Mouse (Mus musculus): Measurements from ENCODE around the gene Irak1bp1.

The Irak1bp1 gene

DNA sequence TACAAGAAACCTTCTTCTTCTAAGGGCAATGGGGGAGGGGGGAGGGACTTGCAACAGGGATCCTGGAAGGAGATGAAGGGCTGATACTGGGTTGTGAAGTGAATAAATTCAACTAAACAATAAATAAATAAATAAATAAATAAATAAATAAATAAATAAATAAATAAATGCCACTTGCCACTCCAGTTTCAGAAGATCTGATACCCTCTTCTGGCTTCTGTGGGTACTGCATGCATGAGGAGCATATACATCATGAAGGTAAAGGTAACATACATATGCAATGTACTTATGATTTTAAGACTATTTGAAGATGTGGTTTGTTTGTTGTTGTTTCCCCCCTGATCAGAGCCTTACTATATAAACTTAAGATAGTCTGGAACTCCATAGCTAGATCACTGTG is 54.8 kb downstream of the Irak1bp1 start:
- no peak for DNase-seq (ENCODE audit: low spot score)

DNA sequence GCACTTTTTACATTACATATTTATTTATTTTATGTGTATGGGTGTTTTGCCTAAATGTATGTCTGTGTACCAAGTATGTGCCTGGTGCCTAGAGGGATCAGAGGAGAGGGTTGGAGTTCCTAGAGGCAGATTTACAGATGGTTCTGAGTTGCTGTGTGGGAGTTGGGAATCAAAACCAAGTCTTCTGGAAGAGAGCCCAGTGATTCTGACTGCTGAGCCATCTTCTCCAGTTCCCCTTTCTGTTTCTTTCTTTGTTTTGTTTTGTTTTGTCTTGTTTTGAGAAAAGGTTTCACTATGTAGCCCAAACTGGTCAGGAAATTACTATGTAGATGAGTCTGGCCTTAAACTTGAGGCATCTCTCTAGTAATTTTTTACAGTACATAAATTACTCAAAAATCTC is 59.3 kb downstream of the Irak1bp1 start:
- no peak for DNase-seq (ENCODE audit: low spot score)

Measured in urinary bladder, postnatal 10 days (tissue).